Mouse (Mus musculus) lung, adult 18-20 months (tissue): ENCODE results near the gene Tcea3.
A peak's percentile ranks its signal among the peaks of the same experiment; 100 is the strongest.

ENCODE experiments used
- DNase-seq, 2 experiments: peaks; one replicate each; pipeline ENCODE4 v3.0.0; 2022; ENCODE audit warnings: mixed read lengths in 2 of 2

Tcea3 gene

DNA sequence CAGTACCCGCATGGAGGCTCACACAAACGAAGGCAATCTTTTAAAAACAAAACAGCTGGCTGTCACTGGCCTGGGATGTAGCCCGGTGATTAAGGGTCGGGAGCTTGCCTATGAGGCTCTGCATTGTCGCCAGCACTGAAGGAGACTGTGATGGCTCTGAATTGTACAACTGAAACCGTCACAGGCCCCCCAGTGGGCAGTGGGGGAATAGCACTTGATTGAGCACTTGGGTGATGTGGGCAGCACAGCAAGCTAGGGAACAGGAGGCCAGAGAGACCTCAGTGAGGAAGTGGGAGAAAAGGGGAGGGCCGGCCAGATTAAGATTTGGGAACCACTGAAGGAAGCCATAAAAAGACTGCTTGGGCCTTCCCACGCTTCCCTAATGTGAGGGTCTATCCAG is 7.9 kb upstream of the Tcea3 start:
- peak; percentile 82 for DNase-seq

DNA sequence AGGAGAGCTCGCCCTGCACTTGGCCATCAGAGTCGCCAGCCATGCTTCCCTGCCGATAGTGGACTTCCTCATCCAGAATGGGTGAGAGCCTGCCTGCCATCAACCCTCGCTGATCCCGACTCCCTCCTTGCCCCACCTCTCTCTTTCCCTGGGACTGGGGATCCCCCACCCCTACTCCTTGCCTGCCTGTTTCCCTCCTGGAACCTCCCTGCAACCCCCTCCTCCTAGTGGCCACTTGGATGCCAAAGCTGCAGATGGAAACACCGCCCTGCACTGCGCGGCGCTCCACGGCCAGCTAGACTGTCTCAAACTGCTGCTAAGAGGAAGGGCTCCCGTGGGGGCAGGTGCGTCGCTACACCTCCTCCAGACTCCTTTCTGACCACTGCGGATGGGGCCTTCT is 7.4 kb upstream of the Tcea3 start:
- no peak for DNase-seq

DNA sequence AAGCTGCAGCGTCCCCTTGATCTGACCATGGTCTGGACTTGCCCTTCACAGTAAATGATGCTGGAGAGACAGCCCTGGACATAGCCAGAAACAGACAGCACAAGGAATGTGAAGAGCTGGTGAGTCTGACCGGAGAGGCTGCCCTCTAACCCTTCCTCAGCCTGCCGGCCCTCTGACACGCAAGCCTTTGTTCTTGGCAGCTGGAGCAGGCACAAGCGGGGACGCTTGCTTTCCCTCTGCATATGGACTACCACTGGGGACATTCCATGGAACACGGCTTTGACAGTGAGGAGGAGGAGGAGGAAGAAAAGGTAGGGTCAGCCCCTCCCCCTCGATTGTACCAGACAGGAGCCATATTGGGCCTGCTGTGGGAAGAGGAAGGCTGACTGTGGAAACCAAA is 6.6 kb upstream of the Tcea3 start:
- DNase-seq, result no peak

DNA sequence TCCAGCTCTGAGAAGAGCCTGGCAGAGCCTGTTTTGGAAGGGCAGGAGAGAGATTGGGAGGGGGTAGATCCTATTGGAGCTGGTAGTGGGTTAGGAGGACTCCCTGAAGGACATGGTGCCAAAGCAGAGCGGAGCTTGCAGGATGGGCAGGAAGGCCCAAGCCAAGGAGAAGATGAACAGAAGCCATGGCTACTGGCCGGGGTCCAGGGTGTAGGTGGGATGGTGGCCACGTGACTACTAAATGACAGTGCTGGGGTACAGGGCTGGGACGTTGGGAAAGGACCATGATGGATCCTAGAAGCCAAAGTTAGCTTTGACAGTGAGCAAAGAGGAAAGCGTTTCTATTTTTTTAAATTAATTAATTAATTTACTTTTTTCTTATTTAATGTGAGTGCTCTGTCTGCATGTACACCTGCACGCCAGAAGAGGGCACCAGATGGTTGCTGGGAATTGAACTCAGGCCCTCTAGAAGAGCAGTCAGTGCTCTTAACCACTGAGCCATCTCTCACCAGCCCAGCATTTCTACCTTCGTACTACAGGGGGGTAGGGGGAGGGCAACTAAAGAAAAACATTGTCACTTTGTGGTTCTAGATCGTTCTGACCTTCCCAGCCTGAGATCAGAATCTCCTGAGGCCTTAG is 5.3 kb upstream of the Tcea3 start:
- no peak for DNase-seq

DNA sequence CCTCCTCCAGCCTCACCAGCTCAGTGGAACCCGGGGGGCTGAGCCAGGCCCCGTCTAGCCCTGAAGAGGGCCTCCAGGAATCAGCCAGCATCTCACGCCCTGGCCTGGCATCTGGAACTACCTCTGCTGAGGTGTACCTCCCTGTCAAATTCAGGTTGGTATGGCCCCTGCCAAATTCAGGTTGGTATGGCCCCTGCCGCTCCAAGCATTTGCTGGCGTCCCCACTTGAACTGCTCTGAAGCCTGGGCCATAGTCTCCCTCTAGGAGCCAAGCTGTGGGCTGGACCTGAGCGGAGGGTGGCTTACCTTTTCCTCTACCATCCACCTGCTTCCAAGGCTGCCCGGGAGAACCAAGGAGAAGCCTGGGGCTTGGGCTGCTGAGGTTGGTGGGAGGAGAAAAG is 4.8 kb upstream of the Tcea3 start:
- DNase-seq, result no peak

DNA sequence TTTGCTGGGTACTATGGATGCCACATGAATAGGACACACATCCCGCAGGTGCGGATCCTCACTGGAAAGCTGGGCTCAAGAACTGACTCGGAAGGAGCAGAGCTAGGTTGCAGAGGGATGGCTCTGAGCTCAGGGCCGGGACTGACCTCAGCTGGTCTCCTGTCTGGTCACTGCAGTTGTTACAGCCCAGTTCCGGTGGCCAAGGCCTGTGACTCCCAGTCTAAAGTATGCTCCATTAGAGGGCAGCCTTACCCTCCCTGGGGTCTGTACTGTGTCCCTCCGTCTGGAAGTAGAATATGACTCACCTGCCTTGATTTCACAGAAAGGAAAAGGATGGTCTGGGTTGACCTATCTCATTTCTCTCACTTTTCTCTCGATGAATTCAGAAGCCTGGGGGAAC is 3.3 kb upstream of the Tcea3 start:
- DNase-seq, result no peak

DNA sequence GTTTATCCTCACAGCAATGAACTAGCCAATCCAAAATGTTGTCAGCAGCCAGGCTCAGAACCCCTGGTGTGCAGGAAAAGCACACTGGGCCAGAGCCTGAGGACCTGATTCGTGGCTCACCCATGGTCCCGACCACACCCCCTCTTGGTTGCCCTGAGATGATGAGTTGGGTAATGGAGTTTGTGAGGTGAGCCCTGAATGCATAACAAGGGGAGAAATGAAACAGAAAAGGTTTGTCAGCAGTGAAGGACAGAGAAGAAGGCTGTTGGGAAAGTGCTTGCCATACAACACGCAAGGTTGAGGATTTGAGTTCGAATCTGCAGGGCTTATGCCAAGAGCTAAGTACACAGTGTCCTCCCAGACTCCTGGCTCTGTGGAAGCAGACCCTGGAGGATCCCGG is 1.8 kb upstream of the Tcea3 start:
- no peak for DNase-seq

DNA sequence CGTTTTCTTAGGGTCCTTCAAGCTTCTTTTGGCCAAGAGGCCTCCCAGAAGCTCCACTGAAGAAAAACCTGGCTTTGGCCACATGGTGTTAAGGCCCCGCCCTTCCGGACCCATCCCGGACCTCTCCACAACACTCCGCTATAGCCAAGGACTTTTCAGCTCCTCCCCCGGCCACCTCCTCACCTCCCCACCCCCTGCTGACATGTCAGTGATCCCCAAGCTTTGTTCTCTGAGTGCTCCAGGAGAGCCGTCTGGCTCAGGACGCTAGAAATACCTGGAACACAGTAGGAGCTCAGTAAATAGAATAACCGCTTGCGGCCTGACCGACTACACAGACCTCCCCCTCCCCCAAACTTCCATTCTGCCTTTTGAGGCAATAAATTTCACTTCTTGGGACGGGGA is 960 bp upstream of the Tcea3 start:
- peak; percentile 40 to 63 for DNase-seq

DNA sequence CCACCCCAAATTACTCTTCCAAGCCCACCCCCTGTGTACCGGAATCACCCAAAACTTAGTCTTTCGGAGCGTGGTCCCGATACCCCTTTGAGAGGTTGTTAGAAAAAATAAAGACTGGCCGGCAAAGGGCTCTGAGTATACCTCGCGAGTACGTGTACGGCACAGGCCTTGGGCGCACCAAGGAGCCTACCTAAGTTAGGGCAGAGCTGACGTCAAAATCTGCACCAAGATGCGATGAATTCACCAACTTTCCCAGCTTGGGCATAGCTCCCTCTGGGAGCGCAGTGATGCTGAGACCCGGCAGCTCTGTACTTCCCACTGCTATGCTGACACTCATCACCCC is 172 bp upstream of the Tcea3 start:
- no peak for DNase-seq

DNA sequence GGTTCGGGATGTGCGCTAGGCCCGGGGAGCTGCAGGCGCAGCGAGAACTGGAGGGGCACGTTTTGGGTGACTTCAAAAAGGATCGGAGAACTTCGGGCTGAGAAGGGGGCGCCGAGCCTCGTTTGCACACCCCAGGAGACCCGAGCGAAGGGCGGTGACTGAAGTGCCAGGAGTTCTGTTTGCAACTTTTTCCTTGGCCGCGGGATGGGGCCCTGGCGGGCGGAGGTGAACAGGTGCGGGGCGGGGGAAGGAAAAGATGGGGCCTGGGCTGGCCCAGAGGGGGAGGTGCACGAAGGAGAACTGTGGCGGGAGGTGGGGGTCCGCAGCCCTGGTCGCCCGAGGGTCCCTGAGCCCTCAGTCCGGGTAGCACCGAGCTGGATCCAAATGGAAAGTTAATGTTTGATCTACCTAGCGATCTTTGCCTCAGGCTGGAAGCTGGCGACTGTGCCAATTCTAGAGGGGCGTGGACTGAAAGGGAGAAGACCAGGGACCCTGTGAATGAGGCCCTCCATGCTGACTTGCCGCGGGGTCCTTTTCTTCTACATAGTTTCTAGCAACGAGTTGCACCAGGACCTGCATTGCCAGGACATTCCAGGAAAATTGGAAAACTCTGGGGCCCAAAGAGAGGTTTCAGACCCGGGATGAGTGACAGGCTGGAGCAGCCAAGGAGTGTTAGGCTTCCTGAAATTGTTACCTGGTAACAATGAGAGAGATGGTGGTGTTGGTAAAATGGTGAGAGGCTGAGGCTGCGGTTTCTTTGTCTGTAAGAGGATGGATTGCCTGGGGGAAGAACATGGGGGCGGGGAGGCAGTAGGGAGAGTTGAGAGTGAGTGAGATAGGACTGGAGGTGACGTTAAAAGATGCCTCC is 1.2 kb downstream of the Tcea3 start:
- peak in 1 of 2 experiments; percentile 34 for DNase-seq

DNA sequence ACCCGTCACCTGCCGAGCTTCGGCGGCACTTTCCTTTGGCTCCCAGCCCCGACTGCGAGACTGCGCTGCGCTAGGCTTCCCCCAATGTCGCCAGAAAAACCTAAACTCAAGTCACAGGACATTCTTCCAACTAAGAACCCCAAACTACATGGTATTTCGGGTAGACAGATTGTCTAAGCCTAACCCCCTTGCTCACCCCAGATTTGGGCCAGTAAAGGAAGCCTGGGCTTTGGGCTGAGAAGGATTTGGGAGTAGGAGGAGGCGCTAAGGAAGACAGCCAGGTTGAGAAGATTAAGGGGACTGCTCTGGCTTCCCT is 1.8 kb downstream of the Tcea3 start:
- no peak for DNase-seq

DNA sequence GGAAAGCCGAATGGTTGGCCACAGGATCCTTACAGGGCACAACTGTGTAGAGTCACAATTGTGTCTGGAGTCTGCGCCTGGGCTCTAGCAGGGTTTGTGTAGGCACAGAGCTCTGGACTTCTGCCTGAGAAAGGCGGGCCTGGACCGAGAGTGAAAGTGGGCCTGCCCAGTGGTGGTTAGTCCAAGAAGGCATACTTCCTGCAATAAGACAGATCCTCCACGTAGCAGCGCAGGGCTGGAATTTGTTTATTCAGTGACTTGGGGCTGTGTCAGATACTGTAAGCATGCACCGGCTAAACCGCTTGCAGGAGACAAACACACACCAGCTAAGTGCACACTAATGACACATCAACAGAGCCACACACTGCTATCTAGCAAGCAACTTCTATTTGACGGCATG is 2.3 kb downstream of the Tcea3 start:
- peak; percentile 83 to 90 for DNase-seq

DNA sequence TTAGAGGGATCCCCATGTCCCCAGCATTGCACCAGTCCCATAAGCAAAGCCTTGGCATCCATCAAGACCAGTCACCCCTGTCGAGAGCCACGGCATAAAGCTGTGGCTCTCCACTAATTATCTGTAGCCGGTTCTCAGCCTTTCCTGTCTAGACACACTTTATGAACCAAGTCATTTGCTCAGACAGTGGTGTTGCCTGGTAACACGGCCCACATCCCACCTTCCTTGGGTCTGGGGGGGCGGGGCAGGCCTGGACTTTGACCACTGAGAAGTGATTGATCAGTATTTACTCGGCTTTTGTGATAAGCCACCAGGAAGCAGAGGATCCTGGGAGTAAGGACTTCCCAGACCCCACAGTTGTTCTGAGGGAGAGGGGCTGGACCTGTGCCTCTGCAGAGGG is 8.4 kb downstream of the Tcea3 start:
- no peak for DNase-seq

DNA sequence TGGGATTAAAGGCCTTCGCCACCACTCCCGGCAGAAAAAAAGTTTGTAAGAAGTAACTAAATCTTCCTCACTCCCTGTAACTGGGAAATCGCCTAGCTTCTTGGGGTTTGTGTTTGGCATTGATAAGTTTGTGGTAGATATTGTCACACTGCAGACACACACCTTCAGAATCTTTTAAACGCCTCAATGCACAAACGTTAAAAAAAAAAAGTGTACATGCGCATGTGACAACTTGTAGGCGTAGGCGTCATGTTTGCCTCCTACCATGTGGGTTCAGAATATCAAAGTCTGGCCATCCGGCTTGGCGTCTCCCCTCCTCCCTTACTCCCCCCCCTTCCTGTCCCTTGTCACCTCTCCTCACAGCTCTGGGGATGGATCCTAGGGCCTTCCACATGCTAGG is 9.2 kb downstream of the Tcea3 start:
- no peak for DNase-seq

DNA sequence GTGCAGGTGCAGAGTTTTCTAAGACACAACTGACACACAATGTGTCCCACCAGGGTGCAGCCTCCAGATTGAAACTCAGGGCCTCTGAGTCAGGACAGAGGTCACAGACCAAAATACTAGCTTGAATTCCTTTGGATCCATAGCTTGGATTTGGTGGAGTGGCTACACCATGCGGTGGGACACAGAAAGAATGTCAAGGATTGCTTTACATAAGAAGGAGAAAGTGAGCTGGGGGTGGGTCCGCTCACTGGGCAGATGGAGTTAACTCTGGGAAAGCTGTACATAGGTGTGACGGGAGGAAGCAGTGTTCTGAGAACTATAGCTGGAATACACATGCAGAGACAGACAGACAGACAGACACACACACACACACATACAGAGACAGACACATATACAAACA is 12.4 kb downstream of the Tcea3 start:
- DNase-seq, result no peak

DNA sequence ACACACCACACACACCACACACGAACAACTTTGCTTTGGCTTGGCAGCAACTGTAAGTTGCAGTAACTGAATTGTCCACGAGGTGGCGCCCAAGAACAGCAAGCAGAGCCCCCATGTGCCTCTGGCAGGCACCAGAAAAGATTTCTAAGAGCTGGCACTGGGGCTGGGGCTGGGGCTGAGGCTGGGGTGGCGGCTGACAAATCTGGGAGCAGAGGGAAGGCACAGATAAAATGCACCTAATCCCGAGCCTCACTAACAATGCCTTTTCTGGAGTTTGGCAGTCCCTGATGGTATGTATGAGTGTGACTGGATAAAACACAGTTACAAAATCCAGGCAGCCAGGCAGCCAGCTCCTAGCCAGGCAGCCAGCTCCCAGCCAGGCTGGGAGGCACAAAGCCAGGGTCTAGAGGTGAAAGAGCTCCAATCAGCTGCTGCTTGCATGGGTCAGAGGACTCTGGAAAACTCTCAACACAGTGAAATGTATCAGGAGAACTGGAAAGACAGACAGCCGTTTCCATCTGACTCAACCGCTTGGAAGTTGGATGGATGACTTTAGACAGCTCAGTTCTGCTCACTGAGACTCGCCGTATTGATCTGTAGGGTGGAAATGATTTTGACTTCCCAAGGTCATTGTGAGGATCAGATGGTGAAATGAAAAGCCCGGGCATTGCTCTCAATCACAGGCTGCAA is 13.1 kb downstream of the Tcea3 start:
- peak; percentile 69 to 70 for DNase-seq

DNA sequence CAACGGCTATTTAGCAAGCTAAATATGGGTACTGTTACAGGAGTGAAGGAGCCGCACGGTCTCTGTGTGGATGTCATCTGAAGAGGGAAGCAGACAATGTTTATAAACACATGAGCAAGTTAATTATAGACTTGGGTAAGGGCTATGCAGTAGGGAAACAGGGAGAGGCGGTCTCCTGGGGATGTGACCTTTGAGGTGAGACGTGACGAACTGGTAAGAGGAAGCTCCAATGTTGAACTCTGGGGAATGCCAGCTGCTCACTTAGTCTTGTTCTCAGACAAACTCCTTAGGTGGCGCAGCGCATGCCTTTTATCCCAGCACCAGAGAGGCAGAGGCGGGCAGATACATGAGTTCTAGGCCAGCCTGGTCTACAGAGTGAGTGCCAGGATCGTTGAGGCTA is 14.4 kb downstream of the Tcea3 start:
- DNase-seq, result no peak

DNA sequence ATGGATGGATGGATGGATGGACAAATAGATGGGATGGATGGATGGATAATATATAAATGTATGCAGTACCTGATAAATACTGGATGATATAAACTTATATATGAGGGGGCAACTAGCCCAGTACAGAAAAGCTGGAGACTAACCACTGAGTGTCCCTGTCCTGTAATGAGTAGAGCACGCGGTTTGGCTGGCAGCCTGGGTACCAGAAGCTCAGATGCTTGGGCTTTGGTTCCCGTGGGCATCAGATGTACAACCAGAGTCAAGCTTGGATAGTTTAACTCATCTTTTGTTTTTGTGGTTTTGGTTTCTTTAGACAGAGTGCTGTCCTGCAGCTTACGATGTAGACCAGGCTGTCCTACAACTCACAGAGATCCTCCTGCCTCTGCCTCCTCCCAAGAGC is 16.0 kb downstream of the Tcea3 start:
- no peak for DNase-seq

DNA sequence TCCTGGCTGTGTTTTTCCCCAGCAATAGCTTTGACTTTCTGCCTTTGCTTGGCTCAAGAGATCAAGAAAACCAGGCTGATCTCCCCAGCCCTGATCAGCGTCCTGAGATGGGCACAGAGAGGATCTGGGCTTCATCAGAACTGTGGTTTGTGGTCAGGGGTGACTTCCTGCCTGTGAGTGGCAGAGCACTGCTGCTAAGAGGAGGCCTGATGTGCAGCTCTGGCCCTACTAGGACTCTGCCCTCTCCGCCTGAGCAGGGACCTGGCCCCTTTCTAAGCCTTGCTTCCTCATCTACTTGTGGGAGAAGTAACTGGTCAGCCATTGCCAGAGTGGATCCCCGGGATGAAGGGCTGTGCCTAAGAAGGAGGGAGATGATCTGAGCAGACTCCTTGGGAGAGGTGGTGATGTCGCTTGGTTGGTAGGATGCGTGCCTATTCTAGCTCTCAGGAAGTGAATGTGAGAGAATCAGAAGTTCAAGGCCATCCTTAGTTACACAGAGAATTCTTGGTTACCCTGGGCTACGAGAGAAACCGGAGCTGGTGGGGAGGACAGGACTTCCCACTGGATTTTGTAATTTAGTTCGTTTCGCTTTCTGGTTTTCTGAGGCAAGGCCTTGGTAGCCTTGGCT is 19.3 kb downstream of the Tcea3 start:
- DNase-seq, result peak in 1 of 2 experiments; percentile 21

DNA sequence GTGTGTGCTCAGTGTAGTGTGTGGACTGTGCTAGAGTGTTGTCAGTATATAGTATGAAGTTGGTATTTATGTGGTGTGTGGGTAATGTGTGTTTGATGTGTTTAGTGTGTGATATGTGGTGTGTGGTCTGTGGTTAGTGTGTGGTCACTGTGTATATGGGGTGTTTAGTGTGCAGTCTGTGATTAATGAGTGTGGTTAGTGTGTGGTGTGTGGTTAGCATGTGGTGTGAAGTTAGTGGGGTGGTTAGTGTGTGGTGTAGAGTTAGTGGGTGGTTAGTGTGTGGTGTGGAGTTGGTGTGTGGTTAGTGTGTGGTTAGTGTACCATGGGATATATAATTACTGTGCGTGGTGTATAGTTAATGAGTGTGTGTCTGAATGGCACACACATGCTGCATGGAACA is 21.4 kb downstream of the Tcea3 start:
- no peak for DNase-seq

DNA sequence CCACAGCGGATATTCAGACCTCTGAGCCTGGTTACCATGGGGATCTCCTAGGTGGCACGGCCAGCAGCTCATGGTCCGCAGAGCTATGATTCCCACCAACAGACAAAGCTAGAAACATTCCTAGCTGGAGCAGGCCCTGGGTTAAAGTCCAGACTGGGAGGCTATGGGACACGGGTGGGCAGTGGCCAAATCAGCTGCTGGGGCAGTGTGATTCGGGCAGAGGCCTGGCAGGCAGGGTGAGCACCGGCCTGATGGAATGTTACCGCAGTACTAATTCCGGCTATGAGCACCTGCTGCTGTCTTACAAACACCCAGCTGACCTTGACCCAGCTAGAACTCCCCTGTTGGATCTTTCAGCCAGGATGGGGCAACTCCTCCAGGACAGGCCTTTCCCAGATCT is 23.1 kb downstream of the Tcea3 start:
- no peak for DNase-seq

DNA sequence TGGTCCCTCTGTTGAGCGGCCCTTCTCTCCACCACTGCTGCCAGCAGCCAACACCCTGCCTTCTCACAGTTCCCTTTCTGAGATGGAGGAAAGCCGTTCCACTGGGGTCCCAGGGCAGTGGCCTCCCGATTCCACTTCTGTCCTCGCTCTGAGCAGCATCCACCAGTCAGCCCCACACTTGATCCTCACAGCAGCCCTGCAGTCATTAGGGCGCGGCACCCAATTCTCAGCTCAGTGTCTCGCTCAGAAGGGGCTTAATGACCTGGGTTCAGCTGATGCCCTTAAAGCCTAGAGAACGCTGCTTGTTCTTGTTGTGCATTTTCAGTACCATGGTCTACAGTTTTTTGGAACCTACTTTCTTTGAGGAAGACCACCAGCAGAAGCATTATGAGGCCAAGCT is 33.6 kb downstream of the Tcea3 start:
- DNase-seq, result no peak

DNA sequence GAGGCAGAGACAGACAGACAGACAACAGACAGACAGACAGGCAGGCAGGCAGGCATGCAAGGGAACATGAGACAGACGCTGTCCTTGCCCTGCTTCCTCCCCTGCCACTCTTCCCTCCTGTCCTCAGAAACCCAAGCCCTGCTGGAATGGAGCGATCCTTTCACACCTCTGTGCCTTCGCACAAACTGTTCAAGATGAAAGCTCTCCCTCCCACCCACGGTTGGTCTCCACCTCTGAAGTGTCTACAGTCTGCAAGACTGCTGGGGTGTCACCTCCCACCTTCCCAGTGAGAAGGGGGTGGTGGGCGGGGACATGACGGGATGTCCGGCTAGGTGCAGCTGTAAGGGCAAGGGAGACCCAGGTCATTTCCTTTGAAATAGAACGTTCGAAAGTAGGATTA is 34.1 kb downstream of the Tcea3 start:
- no peak for DNase-seq
